Mouse (Mus musculus) small intestine, adult 2 months (tissue): ENCODE measurements at regions not wholly inside any gene's neighbourhood (a gene's known extent, or its start where the extent isn't known, plus 50 kb on each side); places are given as distances from the start of the nearest gene placed in this dataset.

Experiments used
- CTCF ChIP-seq: fragments of 200-500 bp; IDR thresholded peaks from 2 replicates; pipeline ENCODE4 v1.5.1; 2012; ENCODE audit warnings: low read depth, mild to moderate bottlenecking, control low read depth, inconsistent platforms, low read length, moderate library complexity, mixed read lengths; ENCODE audit not compliant: insufficient replicate concordance, insufficient read length; ENCODE audit errors: extremely low read depth
- POLR2A ChIP-seq: fragments of 200-500 bp; IDR thresholded peaks from 2 replicates; pipeline ENCODE4 v1.6.1; 2012; ENCODE audit warnings: low read depth, mild to moderate bottlenecking, control low read depth, inconsistent platforms, low read length, moderate library complexity

DNA sequence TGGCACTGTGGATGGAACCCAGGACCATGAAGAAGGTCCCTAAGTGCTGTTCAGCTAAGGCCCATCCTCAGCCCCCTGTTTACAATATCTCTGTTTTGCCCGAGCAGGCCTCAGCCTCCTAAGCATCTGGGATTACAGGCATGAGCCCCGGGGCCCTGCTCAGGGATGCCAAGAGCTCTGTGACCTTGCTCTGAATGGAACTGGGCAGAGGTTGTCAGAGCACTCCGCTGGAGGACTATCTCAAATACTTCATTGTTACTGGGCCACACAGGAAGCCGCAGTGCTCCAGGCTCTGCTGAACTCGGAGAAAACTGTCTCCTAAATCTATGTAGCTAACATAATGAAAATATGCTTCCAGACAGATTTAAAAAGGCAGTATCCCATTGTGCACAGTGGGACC is 235.7 kb upstream of the Sulf2 start:
- TF ChIP-seq CTCF, result no peak
- TF ChIP-seq POLR2A, result no peak
